Mouse (Mus musculus) layer of hippocampus, postnatal 36 days (tissue): Measurements from ENCODE around the gene Timm23. TPM values are rescaled to one million over a fixed set of nuclear protein-coding genes. Genes with fewer than 3 reads are reported as not detected.
A peak's percentile ranks its signal among the peaks of the same experiment; 100 is the strongest.
"Not testable (repeated sequence)": the region's sequence is repeated elsewhere in the genome, so short reads cannot be mapped to it uniquely, and the experiment has no call there.

Experiments used
- DNase-seq, 2 experiments: peaks; one replicate each; pipeline ENCODE4 v3.0.0; 2022
- total RNA-seq, 2 experiments: library from RNA; stranded (reverse); gene quantifications; 2 replicates each; pipeline ENCODE4 v1.2.3; 2021

The Timm23 gene
- total RNA-seq, 2 experiments from 2014 or later, result 71.3 to 81.9 TPM

- no peak for DNase-seq
These were observed 37.3 kb downstream of the Timm23 start for GRCm38 (mm10) chr14:32164173-32165051.

- DNase-seq, result no peak
These were observed 38.4 kb downstream of the Timm23 start for GRCm38 (mm10) chr14:32163203-32163888.

GRCm38 (mm10) chr14:32162231-32162630 is 39.5 kb downstream of the Timm23 start:
- DNase-seq, result no peak

- no peak for DNase-seq
These were observed 40.4 kb downstream of the Timm23 start for GRCm38 (mm10) chr14:32161090-32161885.

GRCm38 (mm10) chr14:32160563-32160962 is 41.1 kb downstream of the Timm23 start:
- DNase-seq, result no peak

- peak; percentile 96 for DNase-seq
These were observed 41.9 kb downstream of the Timm23 start, which contains the start of gene Ncoa4 for GRCm38 (mm10) chr14:32159690-32160246. TSS of gene Ncoa4 (plus strand) at chr14:32159865.

- no peak for DNase-seq
These were observed 42.5 kb downstream of the Timm23 start for GRCm38 (mm10) chr14:32159150-32159670.

- DNase-seq, result no peak
These were observed 46.9 kb downstream of the Timm23 start for GRCm38 (mm10) chr14:32154758-32155157.

- no peak for DNase-seq
These were observed 48.5 kb downstream of the Timm23 start for GRCm38 (mm10) chr14:32153156-32153555.

GRCm38 (mm10) chr14:32152243-32152965 is 49.3 kb downstream of the Timm23 start:
- DNase-seq, result no peak

GRCm38 (mm10) chr14:32150872-32151271 is 50.8 kb downstream of the Timm23 start:
- DNase-seq, result no peak

GRCm38 (mm10) chr14:32146578-32146977 is 55.1 kb downstream of the Timm23 start:
- DNase-seq, result no peak

- DNase-seq, result no peak
These were observed 55.7 kb downstream of the Timm23 start for GRCm38 (mm10) chr14:32145809-32146511.

- DNase-seq, result no peak
These were observed 56.3 kb downstream of the Timm23 start for GRCm38 (mm10) chr14:32145401-32145800.

GRCm38 (mm10) chr14:32144734-32145133 is 57.0 kb downstream of the Timm23 start:
- DNase-seq, result no peak

GRCm38 (mm10) chr14:32141723-32142122 is 60.0 kb downstream of the Timm23 start, which contains the start of gene Msmb:
TSS of gene Msmb (plus strand) at chr14:32142023.
- DNase-seq, result no peak

- DNase-seq, result no peak
These were observed 61.2 kb downstream of the Timm23 start for GRCm38 (mm10) chr14:32140359-32140965.

- not testable (repeated sequence) for DNase-seq
These were observed 65.2 kb downstream of the Timm23 start for GRCm38 (mm10) chr14:32136467-32136866.

GRCm38 (mm10) chr14:32134293-32134692 is 67.4 kb downstream of the Timm23 start:
- DNase-seq, result no peak

- DNase-seq, result no peak
These were observed 69.9 kb downstream of the Timm23 start for GRCm38 (mm10) chr14:32131836-32132235.
